Comparison of ENCODE assay signal across 7 mouse cellular contexts in the genomic region with DNA sequence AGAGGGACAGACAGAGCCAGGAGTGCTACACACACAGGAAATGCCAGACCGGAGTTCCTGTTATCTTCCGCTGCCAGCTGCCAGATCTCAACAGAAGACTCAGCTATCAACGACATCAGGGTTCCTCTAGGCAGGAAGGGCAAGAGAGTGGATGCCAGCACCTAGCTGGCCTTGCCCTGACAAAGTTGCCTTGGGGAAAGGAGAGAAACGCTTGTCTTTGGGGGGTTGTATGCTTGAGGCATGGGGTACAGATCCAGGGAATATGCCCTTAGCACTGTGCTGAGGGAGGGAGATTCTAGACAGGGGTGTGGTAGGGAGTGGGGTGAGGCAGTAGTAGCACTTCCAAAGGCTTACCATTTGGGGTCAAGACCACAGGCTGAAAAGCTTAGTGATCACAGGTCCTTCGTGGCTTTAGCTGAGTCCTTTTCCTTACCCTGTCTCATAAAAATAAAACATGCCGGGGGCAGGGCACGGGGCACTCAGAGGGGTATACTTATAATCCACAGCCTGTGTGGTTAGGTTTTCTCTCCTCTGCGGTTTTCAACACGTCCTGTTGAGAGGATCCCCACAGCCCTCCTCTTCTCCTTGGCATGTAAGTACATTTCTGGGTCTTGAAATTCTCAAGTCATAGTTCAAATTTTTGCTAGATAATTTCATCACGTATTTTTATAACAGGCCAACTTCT. TPM values are rescaled to one million over a fixed set of nuclear protein-coding genes. Genes with fewer than 3 reads are reported as not detected.
DNase-seq lines count a peak whose midpoint lies in the region; ATAC-seq and TF ChIP-seq lines count a peak whose summit lies in the region.

No protein-coding gene starts in this region.

- TF ChIP-seq POLR2A in CH12.LX (IDR thresholded peaks at IDR 0.05; ENCODE audit: low read depth, low read length): no peak

- in situ Hi-C loops in CH12.LX (cut with MboI; ENCODE audit: low pct_ligation_motif_present, low pct_unique_long_range_greater_than_20kb, low sequenced_read_pairs): no loop called here

- dilution Hi-C loops in CH12.LX (cut with MboI; ENCODE audit: extremely low pct_ligation_motif_present, extremely low pct_unique_long_range_greater_than_20kb, low sequenced_read_pairs): no loop called here

- 0 out of 2 replicates have a peak, but pooled peaks have one; percentile 27 for TF ChIP-seq EP300 in CH12.LX (IDR thresholded peaks at IDR 0.05; ENCODE audit: low read length)

- ATAC-seq in inflammation-experienced regulatory T-cells, adult 6 months: peak; percentile 57

- peak overlapping the region; percentile 62 for H3K4me2 ChIP-seq in CH12.LX (ENCODE audit: insufficient read depth, low read depth, poor library complexity, severe bottlenecking)

- 6% methylated on average over 9 of the region's 10 CpGs for WGBS in macrophage (ENCODE audit: missing documents)

- peaks cover 16 to 46% of the 10 kb centered on the region in 2 experiments for H3K4me1 ChIP-seq in CH12.LX (ENCODE audit: control insufficient read depth in 1 of 2, insufficient read depth in 2 of 2)

- H3K9ac ChIP-seq in CH12.LX (ENCODE audit: insufficient read depth, low read depth): peak overlapping the region; percentile 94

- H3K4me3 ChIP-seq in CH12.LX (replicated peaks in 1 of 3; ENCODE audit: low read depth in 2 of 3, low read length in 2 of 3, poor library complexity in 1 of 3) (peak overlapping the region; percentile 3 to 85 (median 34)), macrophage (ENCODE audit: inconsistent target) (peak overlapping the region; percentile 0; the same call in 1 of the 2 replicates)

- no peak for TF ChIP-seq CTCF in CH12.LX (conservative IDR thresholded peaks at IDR 0.05 in 1 of 2, IDR thresholded peaks at IDR 0.05 in 1 of 2; ENCODE audit: low read depth in 2 of 2, low read length in 2 of 2)

- no peak for TF ChIP-seq RAD21 in CH12.LX (IDR thresholded peaks at IDR 0.05; ENCODE audit: low read depth, low read length)

- H3K27me3 ChIP-seq in CH12.LX (replicated peaks): no peaks in the 10 kb centered on the region

- H3K79me2 ChIP-seq in CH12.LX (replicated peaks; ENCODE audit: control insufficient read depth, extremely low read depth, insufficient read depth, poor library complexity, severe bottlenecking): peaks cover 34% of the 10 kb centered on the region
- peaks cover 36% of the 10 kb centered on the region for H3K79me2 ChIP-seq in macrophage (ENCODE audit: inconsistent target)

- no peaks in the 10 kb centered on the region for H3K9me3 ChIP-seq in CH12.LX (replicated peaks; ENCODE audit: low read length)

- intact Hi-C loops in left cerebral cortex, postnatal 36 days (cut with DNase I): no loop called here

- peaks cover 0 to 6% of the 10 kb centered on the region in 2 experiments for H3K36me3 ChIP-seq in CH12.LX (replicated peaks in 1 of 2; ENCODE audit: control insufficient read depth in 1 of 2, insufficient read depth in 1 of 2, low read length in 1 of 2)
- no peaks in the 10 kb centered on the region for H3K36me3 ChIP-seq in macrophage (ENCODE audit: inconsistent target)

- H3K27ac ChIP-seq in CH12.LX (ENCODE audit: insufficient read depth, low read depth) (peak overlapping the region; percentile 85), macrophage (peak overlapping the region; percentile 95)

- peak; percentile 61 for DNase-seq in B cell, adult 2 months
- DNase-seq in CH12.LX (ENCODE audit: extremely low read depth): no peak
- DNase-seq in cerebellum, adult 18-20 months: no peak
- no peak for DNase-seq in left cerebral cortex, postnatal 36 days (ENCODE audit: low spot score in 2 of 2)
- no peak for DNase-seq in cerebellum, postnatal 4 days (ENCODE audit: low spot score in 2 of 2)

TF ChIP-seq in CH12.LX, 34 proteins besides CTCF, POLR2A, EP300 and RAD21:
- no peak for TF ChIP-seq RCOR1 (conservative IDR thresholded peaks at IDR 0.05; ENCODE audit: low read depth, low read length)
- no peak for TF ChIP-seq TBP (conservative IDR thresholded peaks at IDR 0.05; ENCODE audit: low read depth, low read length)
- TF ChIP-seq IRF4 (IDR thresholded peaks at IDR 0.05; ENCODE audit: low read depth, low read length): no peak
- no peak for TF ChIP-seq NRF1 (IDR thresholded peaks at IDR 0.05; ENCODE audit: low read depth, low read length)
- TF ChIP-seq ZMIZ1 (IDR thresholded peaks at IDR 0.05; ENCODE audit: low read depth, low read length): 0 out of 2 replicates have a peak, but pooled peaks have one; percentile 38
- TF ChIP-seq USF1 (IDR thresholded peaks at IDR 0.05; ENCODE audit: low read depth, low read length): no peak
- no peak for TF ChIP-seq ELF1 (IDR thresholded peaks at IDR 0.05; ENCODE audit: low read depth, low read length)
- peak; percentile 43; the same call in 1 of the 2 replicates for TF ChIP-seq MEF2A (IDR thresholded peaks at IDR 0.05; ENCODE audit: borderline replicate concordance, low read depth, low read length)
- TF ChIP-seq SIN3A (IDR thresholded peaks at IDR 0.05; ENCODE audit: low read length): no peak
- TF ChIP-seq UBTF (IDR thresholded peaks at IDR 0.05; ENCODE audit: low read depth, low read length): no peak
- peak; percentile 31; the same call in 1 of the 2 replicates for TF ChIP-seq BHLHE40 (IDR thresholded peaks at IDR 0.05; ENCODE audit: low read depth, low read length)
- TF ChIP-seq HCFC1 (IDR thresholded peaks at IDR 0.05; ENCODE audit: low read depth, low read length): no peak; the same call in 1 of the 2 replicates
- TF ChIP-seq NELFE (IDR thresholded peaks at IDR 0.05; ENCODE audit: low read depth, low read length): no peak
- TF ChIP-seq CHD2 (IDR thresholded peaks at IDR 0.05; ENCODE audit: low read length): peak; percentile 5; the same call in 1 of the 2 replicates
- TF ChIP-seq TCF12 (IDR thresholded peaks at IDR 0.05; ENCODE audit: low read depth, low read length): 0 out of 2 replicates have a peak, but pooled peaks have one; percentile 29
- TF ChIP-seq MAZ (IDR thresholded peaks at IDR 0.05; ENCODE audit: low read depth, low read length): no peak
- no peak for TF ChIP-seq USF2 (conservative IDR thresholded peaks at IDR 0.05; ENCODE audit: low read depth, low read length)
- TF ChIP-seq ETS1 (conservative IDR thresholded peaks at IDR 0.05; ENCODE audit: low read depth, low read length): no peak
TF ChIP-seq in CH12.LX: peak in this region for 5.

RNA-seq across cellular contexts. Expression of a gene that starts 1.1 kb away (rescaled TPM):
- 26.3 and 36.1 TPM in 2 replicates for total RNA-seq in CH12.LX (2012; rRNA removed)
- total RNA-seq in CH12.LX (2014; rRNA removed): 29.6 and 32.1 TPM in 2 replicates
- polyA plus RNA-seq in CH12.LX (2012; ENCODE audit: insufficient read length, low read depth): 38.8 and 39.2 TPM in 2 replicates
- polyA plus RNA-seq in inflammation-experienced regulatory T-cells, adult 6 months (2017; shearing (Covaris generic)): 10 to 100 TPM in 2 of 3 experiments, 1 to 10 TPM in 1; 3.4 to 30.9 (median 14.7) TPM
- 10 to 100 TPM; 29.9 to 65.9 (median 45.2) TPM for total RNA-seq in macrophage (2018; cell fraction: chromatin; rRNA removed)
- 100 to 1,000 TPM in 21 of 26 experiments, 10 to 100 TPM in 5; 91.2 to 131 (median 118) TPM for total RNA-seq in macrophage (2018; cell fraction: cytosol; rRNA removed)
- 100 to 1,000 TPM in 3 of 26 experiments, 10 to 100 TPM in 23; 53.5 to 110 (median 76.6) TPM for total RNA-seq in macrophage (2018; cell fraction: nucleus; rRNA removed)
- 53.8 to 84.8 TPM (median 83.9 TPM) in 3 replicates for polyA plus RNA-seq in macrophage (2018)
- total RNA-seq in left cerebral cortex, postnatal 36 days (2021): 10 to 100 TPM; 33.6 to 39.8 TPM

RNA-seq across cellular contexts. Expression of a gene that starts 51.9 kb away (rescaled TPM):
- 6.1 and 9.7 TPM in 2 replicates for total RNA-seq in CH12.LX (2012; rRNA removed)
- 12.7 and 14.5 TPM in 2 replicates for total RNA-seq in CH12.LX (2014; rRNA removed)
- polyA plus RNA-seq in CH12.LX (2012; ENCODE audit: insufficient read length, low read depth): 15.9 TPM in 2 replicates
- 10 to 100 TPM; 28.2 to 36.1 (median 34.2) TPM for polyA plus RNA-seq in inflammation-experienced regulatory T-cells, adult 6 months (2017; shearing (Covaris generic))
- total RNA-seq in macrophage (2018; cell fraction: chromatin; rRNA removed): 10 to 100 TPM in 4 of 26 experiments, 1 to 10 TPM in 22; 2.1 to 25.5 (median 6.7) TPM
- total RNA-seq in macrophage (2018; cell fraction: cytosol; rRNA removed): 10 to 100 TPM; 18.3 to 42.3 (median 27.8) TPM
- total RNA-seq in macrophage (2018; cell fraction: nucleus; rRNA removed): 10 to 100 TPM; 11.6 to 43.2 (median 22.6) TPM
- polyA plus RNA-seq in macrophage (2018): 30.7 to 45.3 TPM (median 34.4 TPM) in 3 replicates
- total RNA-seq in left cerebral cortex, postnatal 36 days (2021): 10 to 100 TPM; 90.7 to 92.5 TPM

Comparison
In these comparisons a context has a peak if more than half of its experiments do, and no peak if none do; other contexts are left out.
1. DNase-seq: peak in B cell, adult 2 months (2 of 2); none in CH12.LX (single experiment), cerebellum, adult 18-20 months (0 of 2), left cerebral cortex, postnatal 36 days (0 of 2) and cerebellum, postnatal 4 days (0 of 2).